In the genomic region with DNA sequence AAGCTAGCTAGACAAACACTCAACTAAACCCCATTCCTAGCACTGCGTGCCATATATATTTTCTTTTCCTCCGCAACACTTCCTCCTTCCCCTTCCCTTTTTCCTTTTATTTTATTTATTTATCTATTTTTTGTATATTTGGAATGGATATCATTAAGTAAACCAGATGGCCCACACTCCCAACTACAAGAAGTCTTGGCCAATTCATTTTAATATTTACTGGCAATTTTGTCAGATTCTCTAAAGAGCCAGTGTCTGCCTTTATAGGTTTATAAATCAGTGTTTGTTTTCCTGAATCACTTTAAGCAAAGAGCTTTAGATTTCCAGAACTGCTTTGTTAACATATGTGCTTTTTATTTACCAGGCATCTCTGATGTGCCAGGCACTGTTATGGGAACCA, we compare ENCODE assay signal across 14 mouse cellular contexts.
"Had no signal": no experiment of that assay in that cellular context is flagged by ENCODE, and none has a peak within 500 bp of the region (broad histone marks: within the 10 kb centered on the region; RNA-seq: fewer than 3 reads in every experiment).

No protein-coding gene starts in this region.

- DNase-seq: lung, adult 2 months; lung, postnatal 36 days; right cerebral cortex, postnatal 4 days; spleen, adult 18-20 months; thymus, postnatal 36 days had no signal

- H3K4me3 ChIP-seq: intestine, embryonic 15.5 days; left cerebral cortex, adult 2 months; limb, embryonic 10.5 days; liver, embryonic 15.5 days; midbrain, embryonic 10.5 days; neural tube, embryonic 13.5 days; stomach, embryonic 15.5 days had no signal

- H3K9ac ChIP-seq: intestine, embryonic 15.5 days; liver, embryonic 15.5 days; neural tube, embryonic 13.5 days; stomach, embryonic 15.5 days had no signal

- H3K4me1 ChIP-seq: intestine, embryonic 15.5 days; liver, embryonic 15.5 days; midbrain, embryonic 10.5 days; neural tube, embryonic 13.5 days had no signal

- H3K27me3 ChIP-seq: intestine, embryonic 15.5 days; liver, embryonic 15.5 days; neural tube, embryonic 13.5 days; stomach, embryonic 15.5 days had no signal

- H3K4me2 ChIP-seq: intestine, embryonic 15.5 days; liver, embryonic 11.5 days; liver, embryonic 15.5 days; neural tube, embryonic 13.5 days; stomach, embryonic 15.5 days had no signal

- H3K36me3 ChIP-seq: intestine, embryonic 15.5 days; limb, embryonic 10.5 days; liver, embryonic 15.5 days; midbrain, embryonic 10.5 days; neural tube, embryonic 13.5 days; stomach, embryonic 15.5 days had no signal

- H3K27ac ChIP-seq: intestine, embryonic 15.5 days; left cerebral cortex, adult 2 months; limb, embryonic 10.5 days; liver, embryonic 15.5 days; midbrain, embryonic 10.5 days; neural tube, embryonic 13.5 days; stomach, embryonic 15.5 days had no signal

- H3K9me3 ChIP-seq: intestine, embryonic 15.5 days; limb, embryonic 10.5 days; liver, embryonic 15.5 days; midbrain, embryonic 10.5 days; neural tube, embryonic 13.5 days; stomach, embryonic 15.5 days had no signal

- ATAC-seq: intestine, embryonic 15.5 days; midbrain, embryonic 16.5 days had no signal
